Mouse (Mus musculus): ENCODE measurements around the gene Bbx.

DNA sequence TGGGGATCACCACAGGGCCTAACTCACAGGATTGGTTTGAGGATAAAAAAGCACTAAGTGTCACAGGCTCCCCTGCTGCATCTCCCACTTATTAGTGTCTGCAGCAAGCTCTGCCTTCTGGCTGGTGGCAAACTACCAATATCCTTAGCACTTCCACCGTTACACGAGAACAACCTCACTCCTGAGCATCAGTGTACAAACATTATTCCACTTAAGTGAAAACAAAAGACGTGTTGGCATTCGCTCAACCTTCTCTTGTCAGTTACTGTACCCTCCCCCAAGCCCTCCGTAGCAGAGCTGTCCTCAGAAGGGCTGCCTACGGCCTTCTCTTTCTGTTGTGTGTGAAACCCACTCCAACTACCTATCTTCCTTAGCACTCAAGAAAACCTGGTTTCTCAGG, 221.0 kb downstream of the Bbx start:
- no peak for TF ChIP-seq CTCF (IDR thresholded peaks at IDR 0.05; ENCODE audit: control insufficient read depth, insufficient read depth, low read length)
- no peak for TF ChIP-seq POLR2A (IDR thresholded peaks at IDR 0.05; ENCODE audit: borderline replicate concordance, control insufficient read depth, low read depth, low read length)
